Mouse (Mus musculus) heart, embryonic 11.5 days (tissue): ENCODE results near the gene Iqschfp. TPM values are rescaled to one million over a fixed set of nuclear protein-coding genes. Genes with fewer than 3 reads are reported as not detected.

Experiments used
- ATAC-seq: fragments of 200-750 bp; cut with Nextera tagmentation; replicated peaks from 2 replicates; pipeline ENCODE4 v1.8.0; 2017; ENCODE audit warnings: moderate library complexity; ENCODE audit not compliant: insufficient number of reproducible peaks, low FRiP score, low TSS enrichment
- H3K27ac ChIP-seq: fragments of 300-500 bp; sonication (generic); 2 replicates; pipeline ENCODE4 v1.5.1; 2014; ENCODE audit warnings: mild to moderate bottlenecking, low read depth, low read length
- H3K27me3 ChIP-seq: fragments of 300-500 bp; sonication (generic); 2 replicates; pipeline ENCODE4 v1.6.1; 2014; ENCODE audit warnings: mild to moderate bottlenecking, low read length, mixed read lengths; ENCODE audit not compliant: control insufficient read depth, insufficient read depth
- H3K36me3 ChIP-seq: fragments of 300-500 bp; sonication (generic); 2 replicates; pipeline ENCODE4 v1.6.1; 2014; ENCODE audit warnings: mild to moderate bottlenecking, low read length, moderate library complexity, mixed read lengths; ENCODE audit not compliant: control insufficient read depth, insufficient read depth
- H3K4me1 ChIP-seq: fragments of 300-500 bp; sonication (generic); 2 replicates; pipeline ENCODE4 v1.6.1; 2014; ENCODE audit warnings: low read length; ENCODE audit not compliant: control insufficient read depth, insufficient read depth
- H3K4me2 ChIP-seq: fragments of 300-500 bp; sonication (generic); 2 replicates; pipeline ENCODE4 v1.6.1; 2014; ENCODE audit warnings: mild to moderate bottlenecking, moderate library complexity
- H3K4me3 ChIP-seq: fragments of 300-500 bp; sonication (generic); 2 replicates; pipeline ENCODE4 v1.5.1; 2014; ENCODE audit warnings: low read depth, low read length
- H3K9ac ChIP-seq: fragments of 300-500 bp; sonication (generic); 2 replicates; pipeline ENCODE4 v1.6.1; 2014; ENCODE audit warnings: mild to moderate bottlenecking, low read depth, low read length, moderate library complexity
- H3K9me3 ChIP-seq: fragments of 300-500 bp; sonication (generic); replicated peaks from 2 replicates; pipeline ENCODE4 v1.6.1; 2016; ENCODE audit warnings: low read length; ENCODE audit not compliant: control insufficient read depth
- WGBS: fragments of 180-500 bp; shearing (Covaris S2); extraction: QIAGEN DNeasy Blood & Tissue Kit; methylation state at CpG from one replicate; pipeline ENCODE4 v1.1.7; 2014; ENCODE audit not compliant: insufficient replicate concordance; 5-methylcytosine and 5-hydroxymethylcytosine counted together
- polyA plus RNA-seq: library from polyadenylated mRNA; unstranded; fragments of >200 nt; fragmentation: Nextera tagmentation; extraction: Ambion mirVana; gene quantifications from 2 replicates; pipeline ENCODE4 v1.2.1, GENCODE M21; 2014

Iqschfp gene
- polyA plus RNA-seq, 1 experiment from 2014 or later, result 0.26 TPM

DNA sequence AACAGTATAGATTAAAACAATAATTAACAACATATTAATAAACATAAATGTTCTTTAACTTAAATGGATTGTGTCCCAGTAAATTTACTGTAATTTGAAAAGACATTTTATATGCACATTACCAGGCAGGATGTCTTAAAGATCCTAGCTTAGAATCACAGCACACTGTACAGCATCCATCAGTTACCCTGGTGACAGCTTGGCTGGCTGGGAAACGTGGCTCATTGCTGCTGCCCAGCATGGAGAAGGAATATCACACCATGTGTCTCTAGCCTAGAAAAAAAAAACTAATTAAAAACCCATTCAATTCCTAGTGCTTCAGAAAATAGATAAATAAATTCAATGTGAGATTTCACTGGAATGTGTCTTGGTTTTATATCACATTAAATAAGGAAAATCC lies 309.2 kb downstream of the Iqschfp start:
- H3K4me1 ChIP-seq, result no peaks in the 10 kb centered on the region
- no peak overlapping the region for H3K4me3 ChIP-seq
- no peaks in the 10 kb centered on the region for H3K27me3 ChIP-seq
- no peak overlapping the region for H3K27ac ChIP-seq
- ATAC-seq, result no peak
- no peaks in the 10 kb centered on the region for H3K9me3 ChIP-seq
- H3K36me3 ChIP-seq, result no peaks in the 10 kb centered on the region
- H3K9ac ChIP-seq, result no peak overlapping the region
- no peak overlapping the region for H3K4me2 ChIP-seq
- 26% methylated on average over 1 of the region's 1 CpGs for WGBS

DNA sequence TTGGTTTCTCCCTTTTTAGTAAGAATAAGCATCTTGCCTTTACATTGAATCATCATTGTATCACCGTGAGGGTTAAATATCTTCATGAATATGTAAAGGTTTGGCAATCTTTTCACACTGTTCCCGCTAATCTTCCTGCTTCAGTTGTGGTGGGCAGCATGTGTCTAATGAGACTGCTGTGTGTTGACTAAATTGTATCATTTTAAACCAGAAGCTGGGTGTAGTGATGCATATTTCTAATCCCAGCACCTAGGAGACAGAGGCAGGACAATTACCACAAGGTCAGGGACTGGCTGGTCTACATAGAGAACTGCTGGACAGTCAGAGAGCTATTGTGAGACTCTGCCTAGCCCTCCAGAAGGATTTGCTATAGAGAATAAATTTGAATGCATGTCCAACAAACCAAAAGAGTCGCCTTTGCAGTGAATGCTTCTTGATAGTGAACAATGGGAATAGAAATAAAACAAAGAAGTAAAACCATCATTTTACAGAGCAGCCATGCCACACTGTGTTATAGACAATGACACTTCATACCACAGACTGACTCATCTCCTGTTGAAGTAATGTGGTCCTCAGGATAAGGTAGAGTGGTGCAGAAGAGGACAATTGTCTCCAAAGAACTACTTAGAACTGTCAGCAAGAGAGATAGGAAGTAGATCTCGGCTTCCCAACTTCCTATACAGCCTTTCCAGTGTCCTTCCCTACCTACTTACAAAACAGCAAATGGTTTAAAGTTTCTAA lies 310.3 kb downstream of the Iqschfp start:
- Histone ChIP-seq H3K27ac (no peak overlapping the region), H3K9ac (no peak overlapping the region), H3K27me3 (no peaks in the 10 kb centered on the region), H3K4me3 (no peak overlapping the region), H3K36me3 (no peaks in the 10 kb centered on the region), H3K4me1 (no peaks in the 10 kb centered on the region), H3K4me2 (no peak overlapping the region), H3K9me3 (no peaks in the 10 kb centered on the region)
- 65% methylated on average over 4 of the region's 4 CpGs for WGBS
- ATAC-seq, result no peak

DNA sequence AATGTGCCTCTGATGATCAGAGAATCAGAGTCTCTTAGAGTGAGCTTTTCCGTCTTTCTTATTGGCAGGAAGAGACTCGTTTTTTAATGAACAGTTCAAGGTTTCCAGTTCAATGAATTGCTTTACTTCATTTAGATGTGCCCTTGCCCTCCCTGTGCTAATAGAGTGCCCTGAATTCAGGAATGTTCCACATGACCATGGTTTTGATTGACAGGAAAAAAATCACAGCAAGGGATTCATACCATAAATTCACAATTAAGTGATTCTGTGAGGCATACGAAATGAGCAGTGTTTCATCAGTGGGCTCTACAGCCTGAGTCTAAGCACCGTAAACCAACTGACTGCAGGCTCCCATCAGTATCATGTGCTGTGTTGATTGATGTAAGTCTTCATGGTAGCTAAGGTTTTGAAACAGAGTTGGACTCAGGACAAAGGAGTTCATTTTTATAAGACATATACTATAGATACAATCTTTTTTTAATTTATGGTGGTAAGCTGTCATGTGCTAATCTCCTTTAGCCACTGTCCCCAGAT lies 312.0 kb downstream of the Iqschfp start:
- H3K27me3 ChIP-seq, result no peaks in the 10 kb centered on the region
- 62% methylated on average over 4 of the region's 4 CpGs for WGBS
- H3K9me3 ChIP-seq, result no peaks in the 10 kb centered on the region
- no peak overlapping the region for H3K4me2 ChIP-seq
- no peak overlapping the region for H3K4me3 ChIP-seq
- no peaks in the 10 kb centered on the region for H3K4me1 ChIP-seq
- no peak overlapping the region for H3K9ac ChIP-seq
- no peak for ATAC-seq
- no peaks in the 10 kb centered on the region for H3K36me3 ChIP-seq
- no peak overlapping the region for H3K27ac ChIP-seq

DNA sequence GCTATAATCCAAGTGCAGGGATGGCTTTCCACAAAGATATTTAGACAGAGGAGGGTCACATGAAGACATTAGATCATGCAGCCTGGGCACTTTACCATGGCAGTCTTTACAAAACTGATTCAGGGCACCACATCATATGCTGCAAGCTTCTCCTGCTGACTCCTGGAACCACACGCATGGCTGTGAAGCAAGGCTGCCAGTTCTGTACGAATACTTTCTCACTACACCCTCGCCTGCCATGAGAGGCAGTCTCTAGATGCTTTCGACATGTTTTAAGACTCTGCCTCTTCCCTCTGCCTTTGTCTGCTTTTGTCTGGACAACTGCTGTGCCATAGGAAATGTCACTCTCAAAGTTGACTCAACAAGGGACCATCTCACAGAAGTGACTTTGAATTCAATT lies 318.4 kb downstream of the Iqschfp start:
- H3K27me3 ChIP-seq, result no peaks in the 10 kb centered on the region
- no peak overlapping the region for H3K4me2 ChIP-seq
- no peak overlapping the region for H3K27ac ChIP-seq
- no peaks in the 10 kb centered on the region for H3K9me3 ChIP-seq
- 74% methylated on average over 4 of the region's 4 CpGs for WGBS
- H3K36me3 ChIP-seq, result no peaks in the 10 kb centered on the region
- no peak for ATAC-seq
- H3K4me1 ChIP-seq, result no peaks in the 10 kb centered on the region
- H3K9ac ChIP-seq, result no peak overlapping the region
- H3K4me3 ChIP-seq, result no peak overlapping the region

DNA sequence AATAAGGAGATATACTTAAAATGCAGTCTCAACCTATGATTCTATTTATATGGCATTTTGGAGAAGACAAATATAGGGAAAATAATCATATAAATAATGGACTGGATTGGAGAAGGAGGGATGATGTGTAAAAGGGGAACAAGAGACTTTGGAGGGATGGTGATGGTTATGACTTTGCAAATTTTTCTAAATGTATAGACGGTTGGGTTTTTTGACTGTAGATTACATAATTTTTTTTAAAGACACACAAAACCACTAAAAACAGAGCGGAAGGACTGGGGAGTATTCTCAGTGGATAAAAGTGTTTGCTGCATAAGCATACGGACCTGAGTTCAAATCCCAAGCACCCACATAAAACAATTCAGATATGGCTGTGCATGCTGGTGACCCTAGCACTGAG lies 329.4 kb downstream of the Iqschfp start:
- no peaks in the 10 kb centered on the region for H3K36me3 ChIP-seq
- H3K27ac ChIP-seq, result no peak overlapping the region
- no peak for ATAC-seq
- no peaks in the 10 kb centered on the region for H3K9me3 ChIP-seq
- H3K9ac ChIP-seq, result no peak overlapping the region
- no peak overlapping the region for H3K4me2 ChIP-seq
- H3K27me3 ChIP-seq, result no peaks in the 10 kb centered on the region
- H3K4me3 ChIP-seq, result no peak overlapping the region
- H3K4me1 ChIP-seq, result no peaks in the 10 kb centered on the region
- 85% methylated on average over 3 of the region's 3 CpGs for WGBS

DNA sequence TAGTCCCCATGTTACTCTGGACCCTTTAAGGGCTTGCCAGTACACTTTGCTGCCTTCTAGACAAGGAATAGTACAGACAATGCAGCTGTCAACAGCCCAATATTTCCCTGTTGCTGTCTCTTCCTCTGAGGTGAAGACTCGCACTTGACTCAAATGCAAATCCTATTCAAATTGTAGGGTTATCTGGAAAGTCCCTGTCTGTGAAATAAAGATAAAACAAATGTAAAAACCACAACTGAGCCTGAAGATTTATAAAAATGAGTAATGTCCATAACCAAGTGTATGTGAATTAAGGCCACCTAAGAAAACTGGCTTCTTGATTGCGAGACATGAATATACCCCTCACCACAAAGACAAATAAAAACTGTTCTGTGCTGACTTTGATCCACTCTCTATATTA lies 347.9 kb downstream of the Iqschfp start:
- no peaks in the 10 kb centered on the region for H3K9me3 ChIP-seq
- no peak for ATAC-seq
- H3K36me3 ChIP-seq, result no peaks in the 10 kb centered on the region
- 83% methylated on average over 2 of the region's 2 CpGs for WGBS
- H3K9ac ChIP-seq, result no peak overlapping the region
- no peak overlapping the region for H3K4me3 ChIP-seq
- H3K4me2 ChIP-seq, result no peak overlapping the region
- no peaks in the 10 kb centered on the region for H3K4me1 ChIP-seq
- no peak overlapping the region for H3K27ac ChIP-seq
- no peaks in the 10 kb centered on the region for H3K27me3 ChIP-seq

DNA sequence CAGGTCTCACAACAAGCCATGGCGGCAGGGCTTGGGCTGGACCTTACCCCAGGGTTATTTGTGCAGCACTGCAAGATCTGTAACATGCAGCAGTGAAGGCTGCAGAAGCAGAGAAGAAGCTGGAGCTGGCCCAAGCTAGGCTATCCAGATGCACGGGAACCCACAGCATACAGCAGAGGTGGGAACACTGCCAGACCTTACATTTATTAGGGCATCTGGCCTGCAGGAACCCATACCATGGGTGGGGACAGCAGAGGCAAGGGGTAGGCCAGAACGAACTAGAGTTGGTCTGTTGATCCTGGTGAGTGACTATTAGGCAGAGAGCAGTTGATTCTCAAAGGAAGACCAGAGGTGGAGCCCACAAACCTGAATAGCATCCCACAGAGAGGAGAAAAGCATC lies 351.2 kb downstream of the Iqschfp start:
- no peak for ATAC-seq

DNA sequence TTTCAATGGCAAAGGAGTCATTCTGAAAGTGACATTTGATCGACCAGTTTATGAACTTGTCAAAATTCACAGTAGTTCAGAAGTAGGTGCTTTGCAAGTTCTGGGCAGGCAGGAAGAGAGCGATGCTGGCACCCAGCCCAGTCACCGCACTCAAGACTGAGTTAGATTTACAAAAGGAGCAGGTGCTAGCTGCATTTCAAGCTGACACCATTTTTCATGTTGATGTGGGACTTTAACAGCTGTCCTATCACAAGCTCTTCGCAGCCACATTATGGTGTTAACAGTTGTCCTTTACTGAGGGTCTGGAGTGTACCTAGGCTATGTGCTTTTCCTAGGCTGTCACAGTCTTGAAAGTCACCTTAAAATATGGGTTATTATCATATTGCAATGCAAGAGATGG lies 354.1 kb downstream of the Iqschfp start:
- Histone ChIP-seq H3K27ac (no peak overlapping the region), H3K4me3 (no peak overlapping the region), H3K9me3 (no peaks in the 10 kb centered on the region), H3K9ac (no peak overlapping the region), H3K4me2 (no peak overlapping the region), H3K27me3 (no peaks in the 10 kb centered on the region), H3K4me1 (no peaks in the 10 kb centered on the region), H3K36me3 (no peaks in the 10 kb centered on the region)
- WGBS, result 66% methylated on average over 4 of the region's 4 CpGs
- no peak for ATAC-seq

More for the DNA sequence above, 351.2 kb downstream of the Iqschfp start:
- H3K27me3 ChIP-seq, result no peaks in the 10 kb centered on the region
- no peak overlapping the region for H3K9ac ChIP-seq
- no peak overlapping the region for H3K27ac ChIP-seq
- H3K9me3 ChIP-seq, result no peaks in the 10 kb centered on the region
- H3K36me3 ChIP-seq, result no peaks in the 10 kb centered on the region
- no peak overlapping the region for H3K4me2 ChIP-seq
- no peaks in the 10 kb centered on the region for H3K4me1 ChIP-seq
- WGBS, result 78% methylated on average over 3 of the region's 3 CpGs
- no peak overlapping the region for H3K4me3 ChIP-seq

DNA sequence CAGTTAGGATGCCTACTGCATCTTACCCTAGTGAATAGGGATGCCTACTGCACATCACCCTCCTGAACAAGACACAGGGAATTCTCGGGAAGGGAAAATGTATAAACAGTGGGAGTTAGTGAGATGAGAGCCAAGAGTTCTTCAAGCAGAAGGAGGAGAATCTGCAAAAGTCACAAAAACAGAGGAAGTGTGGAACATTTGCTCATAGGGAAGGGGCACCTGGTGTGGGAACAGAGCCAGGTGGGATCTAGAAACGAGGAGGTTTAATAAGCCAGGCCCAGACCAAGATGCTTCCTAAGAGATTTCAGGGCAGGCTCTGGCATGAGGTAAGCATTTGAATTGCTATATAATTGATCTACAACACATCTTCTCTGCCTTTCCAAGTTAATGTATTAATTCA lies 358.6 kb downstream of the Iqschfp start:
- H3K36me3 ChIP-seq, result no peaks in the 10 kb centered on the region
- no peak for ATAC-seq
- H3K27me3 ChIP-seq, result no peaks in the 10 kb centered on the region
- H3K4me3 ChIP-seq, result no peak overlapping the region
- H3K4me1 ChIP-seq, result no peaks in the 10 kb centered on the region
- H3K4me2 ChIP-seq, result no peak overlapping the region
- 68% methylated on average over 2 of the region's 2 CpGs for WGBS
- H3K9ac ChIP-seq, result no peak overlapping the region
- H3K27ac ChIP-seq, result no peak overlapping the region
- H3K9me3 ChIP-seq, result no peaks in the 10 kb centered on the region
